Mouse (Mus musculus) adrenal gland, adult 18-20 months (tissue): ENCODE data around the gene Syt17. TPM values are rescaled to one million over a fixed set of nuclear protein-coding genes. Genes with fewer than 3 reads are reported as not detected.

ENCODE experiments used
- DNase-seq, 2 experiments: peaks; one replicate each; pipeline ENCODE4 v3.0.0; 2021 to 2022; ENCODE audit warnings: low spot score in 2 of 2
- long read RNA-seq, 2 experiments: library from polyadenylated mRNA; stranded (forward); transcript quantifications; one replicate each; pipeline ENCODE4 v2.0.0; 2021
- total RNA-seq, 2 experiments: library from RNA; stranded (reverse); gene quantifications; 1 replicate in 1 of 2; 2 replicates in 1 of 2; pipeline ENCODE4 v1.2.3; 2021

Syt17 gene
- total RNA-seq: 1 to 10 TPM; 5.3 to 7.2 TPM
- long read RNA-seq, experiment 1, partial matches to known transcripts: 0 of 8 reads
- long read RNA-seq, experiment 1, other reads (novel, unspliced or antisense): 6 of 8 reads
- long read RNA-seq, experiment 2, partial matches to known transcripts: 6 of 9 reads
- long read RNA-seq, experiment 2, other reads (novel, unspliced or antisense): 1 of 9 reads

DNA sequence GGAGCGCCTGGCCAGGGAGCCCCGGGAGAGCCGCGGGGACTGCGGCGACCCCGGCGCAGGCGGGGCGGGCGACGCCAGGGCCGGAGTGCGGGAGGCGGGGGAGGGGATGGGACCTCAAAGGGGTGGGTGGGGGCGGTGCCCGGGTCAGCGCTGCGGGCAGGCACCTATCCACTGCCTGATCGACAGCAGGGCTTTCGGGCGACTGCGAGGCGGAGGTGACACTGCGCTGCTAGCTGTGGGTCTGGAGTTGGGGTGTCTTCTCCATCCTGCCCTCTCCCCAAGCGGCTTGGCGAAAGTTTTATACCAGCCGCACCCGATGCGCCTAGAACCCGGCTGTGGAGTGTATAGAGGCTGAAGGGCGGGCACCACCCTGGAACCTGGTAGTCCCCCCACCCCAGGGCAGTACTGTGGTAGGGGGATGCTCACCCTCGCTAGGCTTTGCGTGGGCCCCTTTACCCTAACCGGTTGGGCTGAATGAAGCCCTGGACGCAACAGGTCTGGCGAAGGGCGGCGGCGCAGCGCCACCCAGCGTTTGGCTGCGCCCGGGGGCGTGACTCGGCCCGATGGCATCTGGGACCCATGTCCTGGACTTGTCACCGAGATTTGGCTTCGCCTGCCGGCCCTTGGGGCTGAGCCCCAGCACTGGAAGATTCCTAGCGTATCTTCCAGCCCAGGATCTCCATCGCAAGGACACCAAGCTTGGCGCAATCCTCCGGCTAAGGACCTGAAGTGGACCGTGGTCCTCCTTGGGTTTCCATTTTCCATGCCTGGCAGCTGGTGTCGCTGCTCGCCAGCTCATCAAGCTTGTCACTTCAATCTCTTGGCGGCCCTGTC lies at the start of gene Syt17:
TSS of gene Syt17 (minus strand) at position 89 of the 834 bp plus-strand sequence.
- peak; percentile 69 to 74 for DNase-seq

DNA sequence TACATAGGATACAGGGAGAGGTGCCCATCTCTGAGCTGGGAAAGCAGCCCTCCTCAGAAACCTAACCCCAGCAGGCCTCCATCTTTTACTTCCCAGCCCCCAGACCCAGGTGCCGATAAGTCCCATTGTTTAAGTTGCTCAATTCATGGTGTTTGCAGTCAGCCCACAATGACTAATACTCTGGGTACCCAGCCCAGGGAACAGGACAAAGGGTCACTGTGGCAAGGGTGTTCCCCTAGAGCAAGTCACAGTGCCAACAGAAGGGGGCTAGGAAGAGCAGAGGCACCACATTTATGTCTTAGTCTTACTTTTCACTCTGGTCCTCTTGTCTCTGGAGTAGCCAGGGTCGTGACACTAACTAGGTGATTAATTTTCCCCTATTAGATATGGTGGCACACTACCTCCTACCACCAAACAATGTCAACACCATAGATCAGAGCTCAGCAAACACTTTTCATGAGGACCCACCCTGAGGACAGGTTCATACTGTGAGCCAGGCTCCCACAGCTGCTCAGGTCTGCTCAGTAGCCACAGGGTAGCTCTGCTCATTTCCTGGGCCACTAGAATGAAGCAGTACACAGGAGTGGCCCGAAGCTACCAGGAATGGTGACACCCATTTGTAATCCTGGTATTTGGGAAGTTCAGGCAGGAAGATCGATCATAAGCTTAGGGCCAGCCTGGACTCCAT lies 47.0 kb upstream of the Syt17 start:
- DNase-seq: no peak

DNA sequence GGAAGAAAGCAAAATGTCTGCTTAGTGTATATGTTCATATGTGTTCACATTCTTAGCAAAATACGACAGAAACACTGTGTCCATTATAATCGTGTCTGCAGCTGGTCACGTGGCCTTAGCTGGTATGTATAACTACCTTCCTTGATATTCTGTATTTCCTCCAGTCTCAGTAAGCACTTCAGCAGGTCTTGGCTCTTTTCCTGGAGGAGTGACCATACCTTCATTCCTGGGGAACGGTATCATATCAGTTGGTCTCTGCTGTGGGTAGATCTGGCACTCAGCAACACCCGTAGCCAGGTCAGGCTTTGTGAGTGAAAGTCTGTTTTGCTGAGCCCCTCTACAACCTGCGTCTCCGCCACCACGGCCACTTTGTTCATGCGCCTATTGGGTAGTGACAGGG lies 45.9 kb upstream of the Syt17 start:
- no peak for DNase-seq

DNA sequence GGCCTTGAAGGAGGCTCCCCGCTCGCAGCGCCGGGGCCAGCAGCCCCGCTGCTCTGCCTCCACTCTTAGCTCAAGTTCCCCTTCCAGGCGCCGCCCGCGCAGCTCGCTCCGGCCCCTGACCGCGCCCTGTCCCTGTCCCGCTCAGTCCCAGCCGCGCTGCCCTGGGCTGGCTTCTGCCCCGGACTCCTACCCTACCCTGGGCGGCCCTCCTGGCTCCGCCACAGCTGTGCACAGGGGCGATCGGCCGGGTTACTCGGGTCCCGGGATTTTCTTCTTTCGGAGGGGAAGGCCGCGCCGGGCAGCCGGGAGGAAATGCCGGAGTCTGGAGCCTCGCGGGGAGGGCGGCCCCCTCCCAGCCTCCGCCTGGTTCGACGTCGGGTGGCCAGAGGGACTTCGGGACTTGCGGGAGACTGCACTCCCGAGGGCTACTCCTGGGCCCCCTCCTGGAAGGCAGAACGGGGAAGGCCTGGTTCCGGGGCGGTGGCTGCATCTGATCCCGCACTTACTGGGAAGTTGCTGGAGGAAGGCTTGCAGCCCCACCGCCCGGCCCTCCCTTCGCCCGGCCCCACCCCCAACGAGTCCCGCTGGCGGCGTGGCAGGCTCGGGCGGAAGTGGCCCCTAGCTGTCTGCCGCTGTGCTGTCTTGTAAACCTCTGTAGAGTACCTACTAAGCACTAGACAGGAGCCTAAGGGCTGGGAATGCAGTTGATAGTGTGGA lies 43.6 kb upstream of the Syt17 start, which contains the start of gene Itpripl2:
TSS of gene Itpripl2 (minus strand) at position 545 of the 717 bp plus-strand sequence.
- peak; percentile 76 for DNase-seq

DNA sequence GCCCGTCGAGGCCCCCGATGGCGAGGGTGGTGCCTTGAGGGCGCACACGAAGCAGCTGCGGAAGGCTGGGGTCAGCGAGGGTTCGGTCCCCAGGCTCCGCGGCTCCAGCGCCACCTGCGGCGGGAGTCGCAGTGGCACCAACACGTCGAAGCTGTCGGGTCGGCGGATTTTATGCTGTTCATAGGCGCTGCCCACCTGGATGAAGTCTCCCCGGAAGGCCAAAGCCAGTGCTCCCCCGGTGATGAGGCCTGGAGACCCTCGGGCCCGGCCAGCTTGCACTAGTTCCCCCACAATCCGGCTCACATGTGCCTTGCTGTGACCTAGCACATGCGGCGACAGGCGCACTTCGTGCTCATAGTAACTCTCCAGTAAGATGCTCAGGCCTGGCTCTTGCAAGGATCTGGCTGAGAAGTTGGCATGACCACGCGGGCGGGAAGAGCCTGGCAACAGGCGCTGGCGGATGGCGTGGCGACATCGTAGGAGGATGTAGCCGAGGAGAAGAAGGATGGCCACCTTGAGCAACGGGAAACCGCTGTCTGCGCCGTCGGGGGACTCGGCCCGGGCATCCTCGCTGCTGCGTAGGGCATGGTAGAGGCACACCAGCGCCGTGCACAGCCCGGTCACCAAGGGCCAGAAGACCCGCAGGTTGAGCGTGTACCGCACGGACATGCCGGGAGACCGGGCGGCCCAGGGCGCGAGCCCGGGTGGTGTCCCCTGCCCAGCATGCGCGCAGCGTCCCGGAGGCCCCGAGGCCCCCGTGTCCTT lies 42.8 kb upstream of the Syt17 start:
- peak in 1 of 2 experiments; percentile 62 for DNase-seq

DNA sequence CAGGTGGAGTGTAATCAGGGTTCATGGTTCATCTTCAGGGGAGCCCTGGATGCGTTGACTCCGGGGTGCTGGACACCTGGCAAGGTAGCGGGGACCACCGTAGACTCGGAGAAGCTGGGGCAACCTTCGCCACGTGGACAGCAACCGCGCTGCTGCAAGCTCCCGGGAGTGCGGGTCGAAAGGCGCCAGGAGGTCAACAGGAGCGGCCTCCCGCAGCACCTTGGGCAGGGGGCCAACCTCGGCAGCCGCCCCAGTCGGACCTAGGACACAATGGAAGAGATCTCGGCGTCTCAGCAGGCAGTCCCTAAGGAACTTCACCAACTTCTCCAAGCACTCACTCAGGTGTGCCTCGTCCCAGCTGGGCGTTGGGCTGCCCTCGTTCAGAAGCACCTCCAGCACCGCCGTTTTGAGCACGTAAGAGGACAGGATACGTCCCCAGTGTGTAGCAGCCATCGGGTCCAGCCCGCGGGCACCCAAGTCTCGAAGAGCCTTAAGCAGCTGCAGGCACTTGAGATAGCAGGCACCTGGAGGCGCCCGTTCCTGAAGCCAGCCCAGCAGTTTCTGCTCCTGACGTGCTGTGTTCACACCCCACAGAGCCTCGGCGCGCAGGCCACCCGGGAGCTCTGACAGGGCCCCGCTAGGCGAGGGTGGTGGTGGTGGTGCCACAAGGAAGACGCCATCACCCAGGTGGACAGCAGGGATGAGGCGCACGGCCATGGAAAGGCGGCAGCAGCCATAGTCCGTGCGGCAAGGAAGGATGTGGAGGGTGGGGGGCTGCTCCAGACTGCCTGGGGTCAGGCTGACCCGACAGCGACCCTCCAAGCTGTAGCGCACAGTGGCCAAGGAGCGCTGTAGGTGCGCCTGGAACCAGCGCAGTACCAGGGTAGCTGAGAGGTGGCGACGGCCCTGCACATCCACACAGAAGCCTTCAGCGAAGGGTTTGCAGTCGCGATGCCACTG lies 42.0 kb upstream of the Syt17 start:
- DNase-seq: peak in 1 of 2 experiments; percentile 30

DNA sequence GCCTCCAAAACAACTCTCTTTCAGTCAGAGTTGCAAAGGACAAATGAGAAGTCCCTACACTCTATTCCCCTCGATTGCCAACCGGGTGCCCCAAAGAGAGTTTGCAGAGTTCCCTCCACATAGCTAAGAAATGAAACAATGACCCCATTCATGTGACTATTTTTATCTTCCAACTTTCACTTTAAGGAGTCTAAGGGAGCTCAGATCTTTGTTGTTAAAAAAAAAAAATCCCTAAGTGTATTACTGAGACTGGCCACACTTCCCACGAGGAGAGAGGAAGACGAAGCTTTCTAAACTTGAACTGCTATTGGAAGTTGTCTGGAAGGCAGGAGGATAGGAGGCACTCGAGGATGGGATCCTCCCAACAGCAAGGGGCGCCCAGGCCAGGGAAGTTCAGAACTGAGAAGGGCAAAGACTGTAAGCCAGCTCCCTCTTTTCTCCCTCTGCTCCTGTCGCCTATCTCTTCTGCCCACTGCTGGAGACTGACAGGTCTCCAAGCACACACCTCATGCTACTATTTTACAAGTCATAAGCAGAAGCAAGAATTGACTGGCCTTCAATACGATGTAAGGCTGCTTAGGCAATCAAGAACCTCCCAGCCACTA lies 40.1 kb upstream of the Syt17 start:
- DNase-seq: no peak

DNA sequence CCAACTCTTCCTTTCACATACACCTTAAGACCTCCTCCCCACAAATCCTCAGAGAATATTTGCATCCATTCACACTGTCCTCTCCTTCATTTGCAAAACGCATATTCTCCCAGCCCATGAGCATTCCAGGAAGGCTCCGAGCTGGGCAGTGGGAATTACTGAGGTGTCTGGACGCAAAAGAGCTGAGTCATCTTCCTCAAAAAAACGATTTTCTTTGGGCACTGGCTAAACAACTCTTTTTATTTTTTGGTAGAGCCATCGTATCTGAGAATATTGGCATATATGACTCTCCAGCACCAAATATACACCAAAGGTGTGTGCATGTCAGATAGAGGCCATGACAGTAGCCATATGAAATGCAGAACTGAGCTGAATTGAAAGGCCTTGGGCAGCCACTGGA lies 38.9 kb upstream of the Syt17 start:
- no peak for DNase-seq

DNA sequence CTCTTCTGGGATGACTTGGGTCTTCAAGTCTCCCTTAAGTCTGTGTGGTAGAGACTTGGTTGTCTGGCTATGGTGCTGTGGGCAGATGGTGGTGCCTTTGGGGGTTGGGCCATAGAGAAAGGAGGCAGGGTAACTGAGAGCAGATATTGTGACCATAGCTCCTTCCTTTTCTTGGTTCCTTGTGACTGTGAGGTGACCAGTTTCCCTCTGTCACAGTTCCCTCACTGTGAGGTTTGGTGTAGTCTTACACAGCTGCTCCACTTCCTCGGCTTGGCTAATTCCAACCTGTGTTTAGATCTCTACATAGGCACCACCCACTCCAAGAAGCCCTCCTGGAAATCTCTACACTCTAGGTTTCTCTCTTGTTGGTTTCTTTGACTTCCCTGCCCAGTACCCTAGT lies 36.0 kb upstream of the Syt17 start:
- no peak for DNase-seq

DNA sequence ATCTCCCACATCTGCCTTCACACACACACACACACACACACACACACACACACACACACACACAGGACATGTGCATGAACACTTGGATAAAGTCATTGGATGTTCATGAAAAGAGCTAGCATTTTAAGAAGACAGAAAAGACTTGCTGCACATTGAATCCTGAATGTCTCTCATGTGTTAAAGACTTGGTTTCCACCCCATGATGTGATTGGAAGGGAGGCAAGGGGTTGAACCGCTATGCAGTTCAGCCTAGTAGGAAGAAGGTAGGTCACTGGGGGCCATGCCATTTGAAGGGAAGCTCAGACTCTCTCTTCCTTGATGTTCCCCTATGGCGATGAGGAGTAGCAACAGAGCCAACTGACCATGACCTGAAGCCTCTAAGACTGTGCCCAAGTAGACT lies 34.0 kb upstream of the Syt17 start:
- DNase-seq: no peak

DNA sequence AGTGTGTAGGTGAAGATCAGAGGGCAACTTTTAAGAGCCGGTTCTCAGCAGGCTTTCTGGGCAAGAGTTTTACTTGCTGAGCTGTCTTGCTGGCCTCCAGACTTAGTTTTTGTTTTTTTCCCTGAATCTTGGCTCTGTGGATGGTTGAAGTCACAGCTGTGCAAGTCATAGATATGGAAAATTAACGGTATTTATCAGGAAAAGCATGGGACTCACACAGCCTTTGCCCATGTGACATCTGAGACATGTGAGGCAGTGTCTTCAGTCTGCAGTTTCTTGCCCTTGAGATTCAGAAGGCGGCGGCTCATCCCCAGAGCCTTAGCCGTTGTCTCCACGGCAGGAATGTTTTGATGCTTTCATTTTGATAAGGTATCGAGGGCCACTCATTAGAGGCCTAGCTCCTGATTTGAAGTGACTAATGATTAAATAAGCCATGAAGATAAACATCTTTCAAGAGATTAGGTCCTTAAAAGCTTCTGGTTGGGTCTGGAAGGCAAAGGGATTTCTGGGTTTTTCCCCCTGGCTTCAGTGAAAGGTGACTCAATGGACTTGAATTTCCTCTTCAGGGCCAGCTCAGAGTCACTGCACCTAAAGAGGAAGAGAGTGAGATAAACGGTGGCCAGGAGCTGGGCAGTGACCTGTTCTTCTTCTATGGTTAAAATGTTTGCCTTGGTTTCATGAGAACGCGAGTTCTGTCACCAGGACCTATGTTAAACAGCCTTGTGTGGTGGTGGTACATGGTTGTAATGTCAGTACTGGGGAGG lies 33.2 kb upstream of the Syt17 start:
- DNase-seq: no peak

DNA sequence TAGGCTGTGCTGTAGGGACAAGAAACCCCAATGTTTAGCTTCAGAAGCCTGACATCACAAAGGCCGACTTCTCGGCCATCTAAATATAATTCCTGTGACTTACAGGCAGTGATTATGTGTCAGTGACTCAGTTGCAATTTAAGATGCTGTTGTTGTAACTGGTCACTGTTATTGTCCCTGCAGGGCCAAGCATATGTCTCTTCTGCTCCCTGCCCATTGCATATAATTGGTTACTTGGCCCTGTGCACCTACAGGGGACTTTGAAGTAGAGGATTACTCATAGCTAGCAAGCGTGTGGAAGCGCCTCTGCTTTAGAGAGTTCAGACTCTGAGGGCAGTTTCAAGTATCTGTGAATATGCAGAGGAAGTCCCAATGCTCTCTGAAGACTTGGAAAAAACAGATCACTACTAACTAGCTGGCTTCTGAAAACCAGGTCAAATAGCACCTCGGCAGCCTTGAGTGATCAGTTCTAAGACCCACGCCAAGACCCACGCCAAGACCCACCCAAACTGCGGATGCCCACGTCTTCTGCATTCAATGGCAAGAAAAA lies 32.2 kb upstream of the Syt17 start:
- no peak for DNase-seq

DNA sequence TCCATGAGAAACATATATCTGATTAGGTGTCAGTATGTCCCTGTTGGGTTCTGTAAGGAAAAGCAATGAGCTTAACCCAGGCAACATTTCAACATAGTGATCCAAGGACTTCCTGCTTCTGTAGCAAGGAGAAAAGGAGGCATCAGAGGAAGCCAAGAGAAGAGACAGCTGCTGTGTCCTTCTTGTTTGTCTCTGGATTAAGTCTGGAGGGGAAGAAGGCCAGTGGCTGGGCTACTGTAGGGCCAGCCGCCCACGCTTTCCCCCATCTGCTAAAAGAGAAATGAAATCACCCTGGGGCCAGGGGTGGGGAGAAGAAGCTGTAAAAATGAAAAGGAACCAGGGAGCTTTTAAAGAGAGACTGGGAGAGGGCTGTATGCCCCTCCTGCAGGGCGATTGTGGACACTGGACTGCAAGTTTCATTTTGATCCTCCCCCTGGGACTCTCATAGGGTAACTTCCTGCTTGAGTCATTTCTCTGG lies 30.9 kb upstream of the Syt17 start:
- no peak for DNase-seq

DNA sequence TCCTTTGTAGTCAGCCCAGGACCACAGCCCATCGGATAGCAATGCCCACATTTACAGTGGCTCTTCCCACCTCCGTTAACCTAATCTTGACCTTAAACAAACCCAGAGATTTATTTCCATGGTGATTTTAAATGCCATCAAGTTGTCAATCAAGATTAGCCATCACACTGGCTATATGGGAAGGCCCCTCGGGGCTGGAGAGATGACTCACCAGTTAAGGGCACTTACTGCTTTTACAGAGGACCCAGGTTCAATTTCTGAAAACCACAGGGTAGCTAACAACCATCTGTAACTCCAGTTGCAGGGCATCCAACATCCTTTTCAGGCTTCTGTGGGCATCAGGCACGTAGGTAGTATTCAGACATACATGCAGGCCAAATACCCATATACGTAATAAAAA lies 28.4 kb upstream of the Syt17 start:
- no peak for DNase-seq

DNA sequence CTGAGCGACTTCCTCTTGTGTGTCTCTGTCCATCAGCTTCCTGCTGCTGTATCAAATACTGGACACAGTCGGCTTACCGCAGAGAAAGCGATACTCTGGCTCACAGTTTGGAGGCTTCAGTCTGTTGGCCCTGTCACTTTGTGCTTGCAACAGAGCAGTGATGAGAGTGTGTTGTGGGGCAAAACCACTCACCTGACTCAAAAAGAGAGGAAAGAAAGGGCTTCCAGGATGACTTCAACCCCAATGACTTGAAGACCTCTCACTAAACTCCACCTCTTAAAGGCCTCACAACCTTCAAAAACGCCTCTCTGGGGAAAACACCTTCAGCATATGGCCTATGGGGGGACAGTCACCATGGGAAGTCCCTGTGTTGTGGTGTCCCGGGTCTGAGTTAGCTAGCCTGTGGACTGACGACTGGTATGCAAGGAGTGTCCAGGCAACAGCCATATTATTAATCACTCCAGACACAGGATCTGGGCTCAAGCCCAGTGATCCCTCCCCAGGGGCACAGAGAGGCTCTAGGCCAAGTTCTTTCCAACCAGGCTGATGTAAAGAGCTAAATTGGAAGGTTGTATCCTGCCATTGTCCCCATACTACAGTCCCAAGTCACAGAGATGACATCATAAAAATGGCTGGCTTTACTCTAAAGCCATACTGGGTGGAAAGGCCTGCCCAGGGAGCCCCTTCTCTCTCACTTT lies 27.1 kb upstream of the Syt17 start:
- DNase-seq: no peak

DNA sequence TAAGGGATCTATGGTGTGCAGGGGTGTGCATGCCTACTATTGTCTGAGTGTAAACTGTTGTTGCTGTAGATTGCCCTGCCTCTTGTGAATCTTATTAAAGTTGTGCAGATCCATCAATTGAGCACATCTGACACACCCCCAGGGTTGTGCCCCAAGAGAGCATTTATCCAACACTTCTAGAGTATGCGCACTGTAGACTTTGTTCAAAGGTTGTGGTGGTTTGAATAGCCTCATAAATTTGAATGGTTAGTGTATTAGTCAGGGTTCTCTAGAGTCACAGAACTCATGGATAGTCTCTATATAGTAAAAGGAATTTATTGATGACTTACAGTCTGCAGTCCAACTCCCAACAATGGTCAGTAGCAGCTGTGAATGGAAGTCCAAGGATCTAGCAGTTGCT lies 24.9 kb upstream of the Syt17 start:
- DNase-seq: no peak

DNA sequence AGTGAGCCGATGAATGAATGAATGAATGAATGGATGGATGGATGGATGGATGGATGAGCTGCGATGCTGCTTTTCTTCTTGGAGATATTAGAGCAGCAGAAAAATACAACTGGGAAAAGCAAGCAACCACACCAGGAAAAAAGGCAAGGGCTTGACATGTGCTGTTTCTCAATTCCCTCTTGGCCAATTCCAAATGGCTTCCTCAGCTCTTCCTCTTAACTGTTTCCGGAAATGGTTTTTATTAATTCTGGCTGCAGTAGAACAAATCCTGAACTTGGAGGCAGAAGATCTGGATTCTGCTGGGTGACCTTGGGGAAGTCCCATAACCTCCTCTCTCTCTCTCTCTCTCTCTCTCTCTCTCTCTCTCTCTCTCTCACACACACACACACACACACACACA lies 20.0 kb upstream of the Syt17 start:
- DNase-seq: no peak
